Mouse (Mus musculus) megakaryocyte-erythroid progenitor cell, adult 5-6 weeks (primary cell): ENCODE data around the gene Grik2. TPM values are rescaled to one million over a fixed set of nuclear protein-coding genes. Genes with fewer than 3 reads are reported as not detected.

Experiments
- ATAC-seq: replicated peaks from 2 replicates; pipeline ENCODE4 v1.8.0; 2016; ENCODE audit warnings: mild to moderate bottlenecking, inconsistent platforms; ENCODE audit not compliant: severe bottlenecking, poor library complexity, low FRiP score, low TSS enrichment
- total RNA-seq, 2 experiments: library from RNA; stranded (forward) in 1 of 2; stranded (reverse) in 1 of 2; fragments of 200-1000, 215-1000 nt in 1 of 2; fragments of >200 nt in 1 of 2; fragmentation: Nextera tagmentation in 1 of 2; gene quantifications; 2 replicates each; pipeline ENCODE4 v1.2.3; 2014 to 2017

Grik2 gene
- total RNA-seq, 2 experiments from 2014 or later, result not detected

DNA sequence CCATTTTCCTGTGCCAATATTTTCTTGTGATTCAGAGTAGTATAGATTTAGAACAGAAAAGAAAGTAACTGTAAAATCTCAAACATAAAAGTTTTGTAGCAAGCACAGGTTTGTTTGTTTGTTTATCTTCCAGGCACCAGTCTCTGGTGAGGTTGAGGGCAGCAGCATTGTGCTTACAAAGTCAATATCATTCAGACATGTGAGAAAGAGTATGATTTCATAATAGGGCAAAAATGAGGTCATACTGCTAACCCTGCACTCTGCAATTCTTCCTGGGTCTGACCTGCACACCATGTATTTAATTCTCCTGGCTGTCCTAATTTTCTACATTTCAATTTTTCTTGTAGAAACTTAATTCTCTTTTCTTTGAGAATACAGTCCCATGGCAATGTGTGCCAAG is 739.2 kb downstream of the Grik2 start:
- ATAC-seq, result no peak
